Mouse (Mus musculus) heart, embryonic 12.5 days (tissue): ENCODE results near the gene Capn9. TPM values are rescaled to one million over a fixed set of nuclear protein-coding genes. Genes with fewer than 3 reads are reported as not detected.
A peak's percentile ranks its signal among the peaks of the same experiment; 100 is the strongest.

Source experiments
- ATAC-seq: fragments of 200-750 bp; cut with Nextera tagmentation; 2 replicates; pipeline ENCODE4 v1.8.0; 2017; ENCODE audit warnings: moderate TSS enrichment, moderate library complexity; ENCODE audit not compliant: insufficient number of reproducible peaks, low FRiP score
- H3K27ac ChIP-seq: fragments of 300-500 bp; sonication (generic); 2 replicates; pipeline ENCODE4 v1.5.1; 2016; ENCODE audit warnings: mild to moderate bottlenecking, moderate library complexity; ENCODE audit not compliant: poor library complexity, severe bottlenecking
- H3K27me3 ChIP-seq: fragments of 300-500 bp; sonication (generic); replicated peaks from 2 replicates; pipeline ENCODE4 v1.6.1; 2016; ENCODE audit warnings: mild to moderate bottlenecking, moderate library complexity
- H3K36me3 ChIP-seq: fragments of 300-500 bp; sonication (generic); 2 replicates; pipeline ENCODE4 v1.6.1; 2016; ENCODE audit warnings: mild to moderate bottlenecking, moderate library complexity
- H3K4me1 ChIP-seq: fragments of 300-500 bp; sonication (generic); replicated peaks from 2 replicates; pipeline ENCODE4 v1.6.1; 2016; ENCODE audit warnings: mild to moderate bottlenecking
- H3K4me2 ChIP-seq: fragments of 300-500 bp; sonication (generic); 2 replicates; pipeline ENCODE4 v1.6.1; 2016; ENCODE audit warnings: mild to moderate bottlenecking, moderate library complexity
- H3K4me3 ChIP-seq: fragments of 300-500 bp; sonication (generic); 2 replicates; pipeline ENCODE4 v1.5.1; 2016; ENCODE audit warnings: mild to moderate bottlenecking
- H3K9ac ChIP-seq: fragments of 300-500 bp; sonication (generic); 2 replicates; pipeline ENCODE4 v1.6.1; 2016; ENCODE audit warnings: mild to moderate bottlenecking, moderate library complexity
- H3K9me3 ChIP-seq: fragments of 300-500 bp; sonication (generic); replicated peaks from 2 replicates; pipeline ENCODE4 v1.6.1; 2016; ENCODE audit warnings: mild to moderate bottlenecking, moderate library complexity
- WGBS: fragments of 180-500 bp; shearing (Covaris S2); methylation state at CpG from one replicate; pipeline ENCODE4 v1.1.7; 2016; 5-methylcytosine and 5-hydroxymethylcytosine counted together
- polyA plus RNA-seq: library from polyadenylated mRNA; unstranded; fragments of >200 nt; fragmentation: Nextera tagmentation; extraction: Ambion mirVana; gene quantifications from 2 replicates; pipeline ENCODE4 v1.2.1, GENCODE M21; 2016

The Capn9 gene
- polyA plus RNA-seq, 1 experiment from 2014 or later, result 0.34 TPM

DNA sequence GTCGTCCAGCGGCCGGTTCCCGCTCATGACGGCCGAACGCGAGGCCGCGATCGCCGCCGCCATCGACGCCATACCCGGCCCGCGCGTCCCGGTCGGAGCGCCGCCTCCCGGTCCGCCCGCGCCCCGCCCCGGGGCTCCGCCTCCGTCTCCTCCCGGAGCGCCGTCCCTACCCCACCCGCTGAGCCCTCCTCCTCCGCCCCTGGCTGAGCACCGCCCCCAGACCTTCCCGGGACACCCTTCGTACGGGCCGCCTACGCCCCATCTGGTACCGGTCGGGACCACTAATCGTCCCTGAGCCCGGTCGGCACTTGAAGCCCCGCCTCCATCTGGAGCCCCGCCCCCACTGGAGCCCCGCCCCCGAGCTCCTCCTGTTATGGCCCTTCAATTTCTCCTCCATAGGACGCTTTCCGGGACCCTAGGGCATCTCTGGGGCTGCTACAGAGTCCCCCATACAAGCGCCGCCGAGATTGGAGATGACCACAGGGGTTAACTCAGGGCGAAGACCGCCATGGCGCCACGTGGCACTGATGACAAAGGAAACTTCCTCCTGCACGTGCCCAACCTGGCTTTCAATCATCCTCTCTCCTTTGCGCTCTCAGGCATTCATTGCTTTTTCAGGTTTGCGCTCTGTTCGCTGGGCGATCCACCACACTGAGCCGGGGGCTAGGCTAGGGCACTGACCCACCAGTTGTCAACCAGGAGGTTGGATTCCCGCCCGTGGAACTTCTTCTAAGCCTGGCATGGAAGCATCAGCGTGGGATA is 87.4 kb downstream of the Capn9 start, which contains the start of gene 2310022B05Rik:
Gene 2310022B05Rik, minus strand, starts transcription at position 258 of the 762 bp plus-strand sequence.
- Histone ChIP-seq H3K36me3 (no peaks in the 10 kb centered on the region), H3K27ac (peak within 1 kb of the TSS; percentile 92), H3K9ac (peak within 1 kb of the TSS; percentile 98), H3K27me3 (no peaks in the 10 kb centered on the region), H3K9me3 (no peaks in the 10 kb centered on the region), H3K4me1 (peaks cover 34% of the 10 kb centered on the region), H3K4me2 (peak within 1 kb of the TSS; percentile 79), H3K4me3 (peak within 1 kb of the TSS; percentile 96)
- ATAC-seq, result peak; percentile 91
- 2% methylated on average over 69 of the region's 69 CpGs for WGBS

DNA sequence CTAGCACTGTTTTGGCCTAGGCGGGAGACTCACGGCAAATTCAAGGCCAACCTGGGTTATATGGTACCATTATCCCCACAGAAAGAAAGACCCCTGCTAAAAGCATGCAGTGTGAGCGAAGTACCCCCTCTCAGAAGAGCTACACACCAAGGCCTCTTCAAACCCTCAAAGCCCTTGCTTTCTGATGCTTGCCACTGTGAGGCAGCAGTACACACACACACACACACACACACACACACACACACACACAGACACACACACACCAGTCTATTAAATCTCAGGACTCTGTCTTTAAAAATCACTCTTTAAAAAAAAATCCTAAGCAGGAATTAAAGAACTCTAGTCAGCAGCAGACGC is 87.9 kb downstream of the Capn9 start:
- peak overlapping the region; percentile 79 for H3K4me2 ChIP-seq
- peak overlapping the region; percentile 96 for H3K4me3 ChIP-seq
- no peaks in the 10 kb centered on the region for H3K27me3 ChIP-seq
- no peak overlapping the region; the same call in 1 of the 2 replicates for H3K9ac ChIP-seq
- WGBS, result 63% methylated on average over 4 of the region's 4 CpGs
- ATAC-seq, result no peak
- H3K4me1 ChIP-seq, result peaks cover 28% of the 10 kb centered on the region
- H3K9me3 ChIP-seq, result no peaks in the 10 kb centered on the region
- peak overlapping the region; percentile 92 for H3K27ac ChIP-seq
- no peaks in the 10 kb centered on the region for H3K36me3 ChIP-seq

DNA sequence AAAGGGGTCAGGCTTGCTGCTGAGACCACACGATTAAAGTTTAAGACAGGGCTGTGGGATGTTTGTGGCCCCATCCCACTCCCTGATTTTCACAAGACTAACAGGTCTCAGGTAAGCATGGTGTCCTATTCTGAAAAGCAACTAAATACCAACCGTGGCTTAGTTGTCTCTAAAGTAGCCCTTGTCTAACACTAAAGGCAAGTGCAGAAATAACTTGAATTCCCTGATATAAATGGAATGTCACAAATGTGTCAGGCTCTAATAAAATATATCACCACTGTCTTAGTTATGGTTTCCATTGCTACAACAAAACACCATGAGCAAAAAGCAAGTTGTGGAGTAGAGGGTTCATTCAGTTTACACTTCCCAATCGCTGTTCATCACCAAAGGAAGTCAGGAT is 88.5 kb downstream of the Capn9 start:
- 59% methylated on average over 3 of the region's 3 CpGs for WGBS
- no peak overlapping the region for H3K4me2 ChIP-seq

More for the DNA sequence above, 88.5 kb downstream of the Capn9 start:
- H3K27ac ChIP-seq, result 0 out of 2 replicates have a peak overlapping the region, but pooled peaks have one; percentile 92
- peaks cover 24% of the 10 kb centered on the region for H3K4me1 ChIP-seq
- ATAC-seq, result no peak
- no peak overlapping the region for H3K9ac ChIP-seq
- no peaks in the 10 kb centered on the region for H3K9me3 ChIP-seq
- no peaks in the 10 kb centered on the region for H3K36me3 ChIP-seq
- no peak overlapping the region for H3K4me3 ChIP-seq
- H3K27me3 ChIP-seq, result no peaks in the 10 kb centered on the region

Other genes with a start within 250 kb of the Capn9 start
- 2.5 and 2.6 TPM in 2 replicates for gene Pgbd5, start 136.5 kb upstream of the Capn9 start, polyA plus RNA-seq
- gene Cog2, start 55.3 kb upstream of the Capn9 start, polyA plus RNA-seq, result 27.0 and 30.1 TPM in 2 replicates
- gene Agt, start 6.4 kb upstream of the Capn9 start, polyA plus RNA-seq, result 0.43 and 0.71 TPM in 2 replicates
- gene 2310022B05Rik, start 87.3 kb downstream of the Capn9 start, polyA plus RNA-seq, result 49.1 and 52.5 TPM in 2 replicates
- 42.8 and 43.3 TPM in 2 replicates for gene Ttc13, start 145.9 kb downstream of the Capn9 start, polyA plus RNA-seq
- gene Arv1, start 146.0 kb downstream of the Capn9 start, polyA plus RNA-seq, result 20.2 and 21.3 TPM in 2 replicates
- gene Fam89a, start 175.7 kb downstream of the Capn9 start, polyA plus RNA-seq, result 2.6 and 2.8 TPM in 2 replicates
- gene Trim67, start 217.0 kb downstream of the Capn9 start, polyA plus RNA-seq, result 0.24 and 0.33 TPM in 2 replicates